Mouse (Mus musculus) E14TG2a.4 (cell line): ENCODE results near the gene Sec1.

Experiments used
- H3K27me3 ChIP-seq: 2 replicates; pipeline ENCODE4 v1.6.1; 2014; ENCODE audit warnings: low read length, control low read depth; ENCODE audit not compliant: insufficient read depth
- H3K36me3 ChIP-seq: 2 replicates; pipeline ENCODE4 v1.6.1; 2014; ENCODE audit warnings: low read length, control low read depth; ENCODE audit not compliant: insufficient read depth
- H3K4me1 ChIP-seq: replicated peaks from 2 replicates; pipeline ENCODE4 v1.6.1; 2014; ENCODE audit warnings: low read depth, low read length, control low read depth
- H3K4me3 ChIP-seq: replicated peaks from 2 replicates; pipeline ENCODE4 v1.5.1; 2014; ENCODE audit warnings: mild to moderate bottlenecking, low read length
- H3K9me3 ChIP-seq: 2 replicates; pipeline ENCODE4 v1.6.1; 2014; ENCODE audit warnings: low read length, control low read depth
- CTCF ChIP-seq: conservative IDR thresholded peaks from 2 replicates; pipeline ENCODE4 v1.5.1; 2014; ENCODE audit warnings: low read length
- NANOG ChIP-seq: IDR thresholded peaks from 2 replicates; pipeline ENCODE4 v1.6.1; 2014; ENCODE audit warnings: borderline replicate concordance, low read length, mixed read lengths
- POU5F1 ChIP-seq: IDR thresholded peaks from 2 replicates; pipeline ENCODE4 v1.6.1; 2014; ENCODE audit warnings: low read length, borderline replicate concordance

Gene Sec1

GRCm38 (mm10) chr7:45720413-45721233 lies 26.4 kb upstream of the Sec1 start, which contains the start of gene Fam83e:
Fam83e (plus strand) TSS chr7:45721212.
- no peaks in the 10 kb centered on the region for H3K27me3 ChIP-seq
- TF ChIP-seq NANOG (no peak), POU5F1 (no peak), CTCF (peak; percentile 34; the same call in 1 of the 2 replicates)
- H3K4me1 ChIP-seq: peaks cover 71% of the 10 kb centered on the region
- H3K36me3 ChIP-seq: peaks cover 82% of the 10 kb centered on the region
- no peaks in the 10 kb centered on the region for H3K9me3 ChIP-seq
- peak within 1 kb of the TSS; percentile 99 for H3K4me3 ChIP-seq

GRCm38 (mm10) chr7:45719738-45720412 lies 25.7 kb upstream of the Sec1 start:
- TF ChIP-seq CTCF (no peak), NANOG (no peak), POU5F1 (no peak)
- Histone ChIP-seq H3K4me1 (peaks cover 67% of the 10 kb centered on the region), H3K36me3 (peaks cover 75% of the 10 kb centered on the region), H3K4me3 (peak overlapping the region; percentile 99), H3K9me3 (no peaks in the 10 kb centered on the region), H3K27me3 (no peaks in the 10 kb centered on the region)

- H3K4me1 ChIP-seq: peaks cover 66% of the 10 kb centered on the region
- peaks cover 69% of the 10 kb centered on the region for H3K36me3 ChIP-seq
- peak overlapping the region; percentile 99 for H3K4me3 ChIP-seq
- no peaks in the 10 kb centered on the region for H3K27me3 ChIP-seq
- no peaks in the 10 kb centered on the region for H3K9me3 ChIP-seq
- TF ChIP-seq NANOG (no peak), CTCF (no peak), POU5F1 (no peak)
Measured at GRCm38 (mm10) chr7:45719180-45719579, 25.0 kb upstream of the Sec1 start.

- TF ChIP-seq NANOG: no peak
- TF ChIP-seq CTCF: no peak
- TF ChIP-seq POU5F1: no peak
- Histone ChIP-seq H3K9me3 (no peaks in the 10 kb centered on the region), H3K4me1 (peaks cover 68% of the 10 kb centered on the region), H3K27me3 (no peaks in the 10 kb centered on the region), H3K36me3 (peaks cover 69% of the 10 kb centered on the region), H3K4me3 (peak overlapping the region; percentile 99)
Measured at GRCm38 (mm10) chr7:45718331-45718730, 24.1 kb upstream of the Sec1 start.

- H3K4me1 ChIP-seq: peaks cover 71% of the 10 kb centered on the region
- peak within 1 kb of the TSS; percentile 99 for H3K4me3 ChIP-seq
- H3K9me3 ChIP-seq: no peaks in the 10 kb centered on the region
- H3K27me3 ChIP-seq: no peaks in the 10 kb centered on the region
- peaks cover 69% of the 10 kb centered on the region for H3K36me3 ChIP-seq
- TF ChIP-seq NANOG: no peak
- TF ChIP-seq CTCF: no peak
- TF ChIP-seq POU5F1: no peak
Measured at GRCm38 (mm10) chr7:45717918-45718297, 23.7 kb upstream of the Sec1 start, which contains the start of gene Sphk2. Sphk2 (minus strand) TSS chr7:45718002.

GRCm38 (mm10) chr7:45716952-45717917 lies 23.0 kb upstream of the Sec1 start:
- TF ChIP-seq POU5F1 (no peak), CTCF (no peak), NANOG (no peak)
- H3K36me3 ChIP-seq: peaks cover 69% of the 10 kb centered on the region
- H3K4me1 ChIP-seq: peaks cover 71% of the 10 kb centered on the region
- H3K9me3 ChIP-seq: no peaks in the 10 kb centered on the region
- no peaks in the 10 kb centered on the region for H3K27me3 ChIP-seq
- peak overlapping the region; percentile 99 for H3K4me3 ChIP-seq

- Histone ChIP-seq H3K4me3 (peak overlapping the region; percentile 85; the same call in 1 of the 2 replicates), H3K36me3 (peaks cover 69% of the 10 kb centered on the region), H3K9me3 (no peaks in the 10 kb centered on the region), H3K4me1 (peaks cover 71% of the 10 kb centered on the region), H3K27me3 (no peaks in the 10 kb centered on the region)
- TF ChIP-seq CTCF (no peak), NANOG (no peak), POU5F1 (no peak)
Measured at GRCm38 (mm10) chr7:45716460-45716857, 22.3 kb upstream of the Sec1 start.
